Mouse (Mus musculus) megakaryocyte, embryonic 14.5 days (primary cell): Measurements from ENCODE around the gene Stap2.

Source experiments
- FLI1 ChIP-seq: IDR thresholded peaks from 2 replicates; pipeline ENCODE4 v1.6.1; 2012; ENCODE audit warnings: low read length, inconsistent platforms, mixed read lengths
- GATA1 ChIP-seq: IDR thresholded peaks from 3 replicates; pipeline ENCODE4 v1.6.1; 2012; ENCODE audit warnings: mixed read lengths, low read length, inconsistent platforms, borderline replicate concordance

DNA sequence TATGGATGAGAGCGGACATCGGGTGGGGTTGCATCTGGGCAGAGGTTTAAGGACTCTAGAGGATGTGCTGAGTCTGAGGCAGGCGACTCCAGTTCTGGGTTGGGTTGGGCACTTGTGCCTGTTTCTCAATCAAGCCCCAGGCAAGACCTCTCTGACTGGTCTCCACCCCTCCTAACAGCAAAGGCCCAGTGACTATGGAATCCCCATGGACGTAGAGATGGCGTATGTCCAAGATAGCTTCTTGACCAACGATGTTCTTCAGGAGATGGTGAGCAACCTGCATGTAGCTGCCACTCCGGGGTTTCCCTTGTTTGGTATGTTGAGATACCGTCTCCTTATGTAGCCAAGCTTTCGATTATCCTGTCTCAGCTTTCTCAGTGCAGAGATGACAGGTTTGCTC lies 9.9 kb upstream of the Stap2 start:
- TF ChIP-seq GATA1 (no peak), FLI1 (no peak)
